Mouse (Mus musculus) large intestine, adult 2 months (tissue): ENCODE measurements around the gene Gm9833. TPM values are rescaled to one million over a fixed set of nuclear protein-coding genes. Genes with fewer than 3 reads are reported as not detected.
"Not testable (repeated sequence)": the region's sequence is repeated elsewhere in the genome, so short reads cannot be mapped to it uniquely, and the experiment has no call there.

Experiments
- DNase-seq: peaks from one replicate; pipeline ENCODE4 v3.0.0-alpha.2; 2012; ENCODE audit warnings: low read depth, low spot score
- WGBS: fragments of 180-500 bp; shearing (Covaris S2); methylation state at CpG from one replicate; pipeline ENCODE4 v1.1.7; 2018; 5-methylcytosine and 5-hydroxymethylcytosine counted together
- polyA plus RNA-seq: library from polyadenylated mRNA; depleted of rRNA; stranded (reverse); fragments of >200 nt; gene quantifications from 2 replicates; pipeline ENCODE4 v1.2.3, GENCODE M21; 2012; rRNA removed

Gm9833 gene
- polyA plus RNA-seq: 0.10 TPM in 1 of 2 replicates, not detected in the other

- WGBS: 56% methylated on average over 38 of the region's 38 CpGs
- DNase-seq: not testable (repeated sequence)
These were observed at the start of gene Gm9833 for GRCm38 (mm10) chr3:10087994-10088393. TSS of gene Gm9833 (plus strand) at chr3:10088110.

GRCm38 (mm10) chr3:10070070-10070469 is 17.8 kb upstream of the Gm9833 start:
- no peak for DNase-seq

- DNase-seq: no peak
These were observed 12.1 kb upstream of the Gm9833 start for GRCm38 (mm10) chr3:10075826-10076225.

GRCm38 (mm10) chr3:10077096-10077841 is 10.6 kb upstream of the Gm9833 start:
- WGBS: 62% methylated on average over 6 of the region's 6 CpGs
- no peak for DNase-seq

- no peak for DNase-seq
- 62% methylated on average over 2 of the region's 2 CpGs for WGBS
These were observed 9.8 kb upstream of the Gm9833 start for GRCm38 (mm10) chr3:10078113-10078512.

GRCm38 (mm10) chr3:10081336-10081735 is 6.6 kb upstream of the Gm9833 start:
- no peak for DNase-seq
- WGBS: 66% methylated on average over 5 of the region's 5 CpGs

DNA sequence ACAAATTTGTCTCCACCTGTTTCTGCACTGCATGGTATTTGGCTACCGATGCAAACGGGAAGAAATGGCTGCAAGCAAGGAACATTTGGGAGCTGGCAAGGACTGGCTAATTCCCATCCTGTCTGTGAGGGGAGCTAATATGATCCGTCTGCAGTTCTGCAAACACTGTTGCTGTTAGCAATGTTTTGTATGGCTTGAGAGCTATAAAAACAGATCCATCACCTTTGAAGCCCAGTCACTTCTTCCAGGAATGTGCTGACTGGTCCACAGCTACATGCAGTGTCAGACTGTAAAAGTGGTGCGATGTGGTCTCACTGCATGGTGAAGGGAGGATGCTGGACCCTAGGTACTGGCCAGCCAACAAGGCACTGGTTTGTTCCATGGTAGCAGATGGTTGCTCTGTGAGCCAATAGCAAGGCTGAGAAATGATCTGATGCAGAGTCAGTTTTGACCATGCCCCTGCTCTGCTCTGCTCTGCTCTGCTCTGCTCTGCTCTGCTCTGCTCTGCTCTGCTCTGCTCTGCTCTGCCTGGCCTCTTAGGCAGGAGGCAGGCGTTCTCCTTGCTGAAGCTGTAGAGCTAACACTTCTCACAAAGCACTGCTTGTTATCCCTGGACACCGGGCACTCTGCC is 5.9 kb upstream of the Gm9833 start:
- DNase-seq: no peak
- WGBS: 51% methylated on average over 6 of the region's 6 CpGs

DNA sequence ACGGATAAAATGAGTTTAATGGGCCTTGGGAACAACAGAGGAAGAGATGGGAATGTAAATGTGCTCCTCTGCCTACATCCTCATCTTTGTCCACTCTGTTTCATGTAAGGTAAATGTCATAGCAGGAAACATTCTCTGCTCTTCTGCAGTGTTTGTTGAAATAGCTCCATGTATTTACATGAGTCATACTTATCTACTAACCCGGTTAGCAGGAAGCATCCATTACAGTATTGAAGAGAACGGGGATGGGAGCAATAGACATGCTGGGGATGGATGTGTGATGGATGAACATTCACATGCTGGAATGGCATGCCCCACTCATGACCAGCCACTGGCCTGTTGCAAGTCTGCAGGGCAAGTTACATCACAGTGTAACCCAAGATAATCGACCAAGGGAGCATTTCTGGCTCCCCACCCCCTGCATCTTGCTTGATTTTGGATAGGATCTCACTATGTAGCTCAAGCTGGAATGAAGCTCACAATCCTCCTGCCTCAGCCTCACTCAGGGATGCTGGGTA is 5.3 kb upstream of the Gm9833 start:
- WGBS: 39% methylated on average over 4 of the region's 4 CpGs

GRCm38 (mm10) chr3:10084102-10084501 is 3.8 kb upstream of the Gm9833 start:
- DNase-seq: no peak
- 37% methylated on average over 3 of the region's 3 CpGs for whole genome bisulfite sequencing

More for the DNA sequence above, 5.3 kb upstream of the Gm9833 start:
- DNase-seq: no peak

DNA sequence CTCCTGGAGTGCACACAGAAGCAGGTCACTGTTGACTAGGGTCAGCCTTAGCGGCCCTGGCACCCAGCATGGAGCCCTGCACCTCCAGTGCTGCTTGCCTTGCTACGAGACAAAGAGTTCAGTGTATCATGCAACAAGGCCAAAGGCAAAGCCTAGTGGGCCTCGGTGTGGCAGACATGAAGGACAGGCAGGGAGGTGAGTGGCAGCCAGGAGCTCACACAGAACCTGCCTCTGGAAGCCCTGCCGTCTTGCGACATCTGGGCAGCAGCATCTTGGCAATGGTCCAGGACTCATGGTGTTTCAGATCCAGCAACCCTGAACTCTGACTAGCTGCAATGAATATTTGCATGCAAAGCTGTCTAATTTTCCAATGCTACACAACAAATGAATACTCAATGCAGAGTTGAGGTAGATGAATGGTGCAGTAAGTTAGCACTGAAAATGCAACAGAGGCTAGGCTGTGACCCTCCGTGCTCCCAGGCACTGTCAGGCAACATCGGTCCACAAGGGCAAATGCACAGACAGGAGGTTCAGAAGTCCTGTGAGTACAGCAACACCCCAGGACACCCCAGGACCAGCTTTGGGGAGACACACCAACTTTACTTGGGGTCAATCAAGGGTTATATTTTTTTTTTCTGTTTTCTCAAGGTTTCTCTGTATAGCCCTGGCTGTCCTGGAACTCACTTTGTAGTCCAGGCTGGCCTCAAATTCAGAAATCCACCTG is 2.4 kb upstream of the Gm9833 start:
- no peak for DNase-seq
- WGBS: 54% methylated on average over 7 of the region's 7 CpGs

GRCm38 (mm10) chr3:10087511-10087910 is 399 bp upstream of the Gm9833 start:
- 77% methylated on average over 8 of the region's 8 CpGs for WGBS
- DNase-seq: no peak

DNA sequence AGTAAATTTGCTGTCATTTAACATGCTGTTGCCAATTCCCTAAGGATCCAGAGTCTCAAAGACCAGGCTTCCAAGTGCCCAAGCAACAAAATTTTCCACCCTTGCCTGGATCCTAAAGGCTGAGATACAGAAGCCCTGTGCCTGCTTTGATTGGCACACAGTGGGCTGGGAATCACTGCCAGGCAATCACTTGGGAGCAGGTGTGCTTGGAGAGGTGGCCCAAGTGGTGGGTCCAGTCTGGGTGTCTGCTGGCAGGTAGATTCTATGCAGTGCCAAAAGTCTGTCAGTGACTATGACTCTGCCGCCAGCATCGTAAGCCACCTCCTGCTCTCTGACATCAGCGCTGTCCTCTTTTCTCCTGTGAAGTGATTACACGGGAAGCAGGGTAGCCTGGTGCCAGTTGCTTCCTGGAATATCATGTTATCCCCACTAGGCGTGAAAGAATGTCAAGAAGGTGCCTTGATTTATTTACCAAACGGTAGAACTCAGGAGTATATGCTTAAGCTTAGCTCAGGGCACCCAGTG is 3.8 kb downstream of the Gm9833 start:
- no peak for DNase-seq
- 63% methylated on average over 6 of the region's 6 CpGs for WGBS

DNA sequence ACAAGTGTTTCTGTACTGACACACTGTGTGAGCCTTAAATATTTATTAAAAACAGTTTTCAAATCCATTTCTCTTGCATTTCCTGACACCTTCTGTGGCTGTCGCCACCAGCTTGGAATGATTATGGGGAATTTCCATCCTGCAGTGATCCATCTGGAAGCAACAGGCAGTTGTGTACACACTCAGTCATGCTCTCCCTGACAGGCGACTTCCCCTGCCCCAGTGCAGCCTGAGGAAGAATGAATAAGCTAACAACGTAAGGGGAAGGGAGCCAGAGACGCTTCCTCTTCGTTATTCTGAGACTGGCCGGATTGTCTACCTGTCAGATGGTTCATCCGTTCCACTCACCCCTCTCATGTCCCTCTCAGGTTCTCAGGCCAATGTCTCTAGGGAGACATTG is 4.6 kb downstream of the Gm9833 start:
- WGBS: 4% methylated on average over 7 of the region's 7 CpGs
- DNase-seq: no peak

- WGBS: 24% methylated on average over 6 of the region's 6 CpGs
These were observed 5.0 kb downstream of the Gm9833 start for GRCm38 (mm10) chr3:10092914-10093313.

GRCm38 (mm10) chr3:10095076-10095622 is 7.2 kb downstream of the Gm9833 start:
- WGBS: 79% methylated on average over 2 of the region's 2 CpGs
- DNase-seq: no peak

More at GRCm38 (mm10) chr3:10092914-10093313, 5.0 kb downstream of the Gm9833 start:
- no peak for DNase-seq

DNA sequence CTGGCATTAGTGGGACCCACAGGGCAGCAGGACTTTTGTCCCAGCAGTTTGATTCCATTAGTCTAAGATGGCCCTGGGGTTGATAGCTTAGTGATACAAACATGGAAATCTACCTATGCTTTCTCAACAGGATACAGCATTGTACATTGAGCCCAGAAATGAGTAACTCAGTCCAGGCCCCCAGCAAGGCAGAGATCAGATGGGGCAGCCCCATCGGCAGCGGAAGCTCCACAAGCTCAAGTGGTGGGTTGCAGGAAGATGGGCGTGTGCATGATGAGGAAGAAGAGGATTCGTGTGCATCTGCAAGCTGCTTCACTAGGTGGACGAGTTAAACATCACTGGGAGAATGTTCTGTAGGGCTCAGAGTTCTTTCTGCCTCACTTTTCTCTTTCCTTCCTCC is 11.8 kb downstream of the Gm9833 start:
- WGBS: 85% methylated on average over 5 of the region's 5 CpGs
- DNase-seq: no peak

DNA sequence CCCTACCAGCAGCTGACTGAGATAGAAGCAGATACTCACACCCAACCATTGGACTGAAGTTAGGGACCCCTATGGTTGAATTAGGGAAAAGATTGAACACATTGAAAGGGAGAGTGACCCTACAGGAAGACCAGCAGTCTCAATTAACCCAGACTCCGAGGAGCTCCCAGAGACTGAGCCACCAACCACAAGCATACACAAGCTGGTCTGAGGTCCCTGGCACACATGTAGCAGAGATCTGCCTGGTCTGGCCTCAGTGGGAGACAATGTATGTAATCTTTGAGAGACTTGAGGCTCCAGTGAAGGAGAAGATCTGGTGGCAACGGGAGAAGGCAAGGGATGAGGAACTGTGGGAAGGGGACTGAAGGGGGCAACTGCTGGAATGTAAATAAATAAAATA is 23.7 kb downstream of the Gm9833 start:
- DNase-seq: no peak
- 83% methylated on average over 2 of the region's 2 CpGs for WGBS

DNA sequence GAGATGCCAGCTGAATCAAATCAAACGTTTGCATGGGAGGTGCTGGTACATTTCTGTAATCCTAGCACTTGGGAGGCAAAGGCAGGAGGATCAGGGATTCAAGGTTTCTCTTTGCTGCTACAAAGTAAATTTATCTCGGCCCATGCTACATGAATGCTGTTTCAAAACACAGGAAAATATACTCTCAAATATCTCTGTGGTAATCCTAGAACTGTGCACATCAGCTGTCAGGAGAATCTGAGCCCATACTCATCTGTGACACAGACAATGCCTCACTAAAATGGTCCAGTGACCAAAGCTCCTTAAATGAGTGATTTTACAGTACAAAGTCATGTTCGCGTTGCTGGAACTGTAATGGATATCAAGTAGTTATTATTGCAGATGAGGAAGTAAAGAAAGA is 24.3 kb downstream of the Gm9833 start:
- 78% methylated on average over 4 of the region's 4 CpGs for WGBS
- no peak for DNase-seq

- 88% methylated on average over 2 of the region's 2 CpGs for WGBS
These were observed 24.8 kb downstream of the Gm9833 start for GRCm38 (mm10) chr3:10112660-10113059.

GRCm38 (mm10) chr3:10116531-10116930 is 28.6 kb downstream of the Gm9833 start:
- WGBS: 87% methylated on average over 12 of the region's 12 CpGs
- DNase-seq: no peak

More at GRCm38 (mm10) chr3:10112660-10113059, 24.8 kb downstream of the Gm9833 start:
- no peak for DNase-seq
